Mouse (Mus musculus) hematopoietic stem cell, adult 5-6 weeks (primary cell): ENCODE data around the gene Bcl2l1. TPM values are rescaled to one million over a fixed set of nuclear protein-coding genes. Genes with fewer than 3 reads are reported as not detected.

ENCODE experiments used
- ATAC-seq, 2 experiments: fragments of 125-278 bp in 1 of 2; replicated peaks in 1 of 2; 2 replicates each; pipeline ENCODE4 v1.8.0; 2016 to 2017; ENCODE audit warnings: inconsistent platforms in 2 of 2, mild to moderate bottlenecking in 2 of 2, moderate number of reproducible peaks in 2 of 2, low read depth in 1 of 2, moderate TSS enrichment in 1 of 2; ENCODE audit not compliant: low FRiP score in 2 of 2, poor library complexity in 2 of 2, severe bottlenecking in 2 of 2, insufficient read depth in 1 of 2, low TSS enrichment in 1 of 2
- total RNA-seq: library from RNA; stranded (forward); fragments of 172-1452, 232-1000 nt; gene quantifications from 2 replicates; pipeline ENCODE4 v1.2.3, GENCODE M21; 2017

The Bcl2l1 gene
- total RNA-seq, 1 experiment from 2014 or later = 11.6 TPM

DNA sequence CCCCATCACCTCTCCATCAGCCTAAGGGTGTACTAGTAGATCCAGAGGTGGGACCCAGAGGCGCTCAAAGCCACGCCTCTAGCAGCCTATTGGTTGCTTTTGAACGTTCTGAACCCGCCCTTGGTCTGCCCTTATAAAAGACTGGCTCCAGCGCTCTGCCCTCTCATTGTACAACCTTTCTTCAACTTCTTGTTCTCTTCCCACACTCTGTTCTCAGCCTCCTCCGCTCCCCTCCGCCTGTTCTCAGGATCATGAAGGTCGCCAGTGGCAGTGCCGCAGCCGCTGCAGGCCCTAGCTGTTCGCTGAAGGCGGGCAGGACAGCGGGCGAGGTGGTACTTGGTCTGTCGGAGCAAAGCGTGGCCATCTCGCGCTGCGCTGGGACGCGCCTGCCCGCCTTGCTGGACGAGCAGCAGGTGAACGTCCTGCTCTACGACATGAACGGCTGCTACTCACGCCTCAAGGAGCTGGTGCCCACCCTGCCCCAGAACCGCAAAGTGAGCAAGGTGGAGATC, 95.4 kb downstream of the Bcl2l1 start, which contains the start of gene Id1:
Gene Id1 (plus strand): TSS at position 162 of the 512 bp plus-strand sequence.
- peak; percentile 70 to 80 for ATAC-seq

DNA sequence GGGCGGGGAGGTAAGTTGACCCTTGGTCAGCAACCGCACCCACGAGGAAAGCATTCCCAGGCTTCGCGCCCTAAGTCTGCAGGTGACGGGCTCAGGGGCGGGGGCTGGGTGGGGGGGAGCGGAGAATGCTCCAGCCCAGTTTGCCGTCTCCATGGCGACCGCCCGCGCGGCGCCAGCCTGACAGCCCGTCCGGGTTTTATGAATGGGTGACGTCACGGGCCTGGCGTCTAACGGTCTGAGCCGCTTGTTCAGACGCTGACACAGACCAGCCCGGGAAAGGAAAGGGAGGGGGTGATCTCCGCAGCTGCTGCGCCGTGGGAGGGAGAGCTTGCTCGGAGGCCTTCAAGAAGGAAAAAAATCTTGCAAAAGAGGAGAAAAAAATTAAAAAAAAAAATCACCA, 96.5 kb downstream of the Bcl2l1 start:
- peak; percentile 58 to 61 for ATAC-seq

DNA sequence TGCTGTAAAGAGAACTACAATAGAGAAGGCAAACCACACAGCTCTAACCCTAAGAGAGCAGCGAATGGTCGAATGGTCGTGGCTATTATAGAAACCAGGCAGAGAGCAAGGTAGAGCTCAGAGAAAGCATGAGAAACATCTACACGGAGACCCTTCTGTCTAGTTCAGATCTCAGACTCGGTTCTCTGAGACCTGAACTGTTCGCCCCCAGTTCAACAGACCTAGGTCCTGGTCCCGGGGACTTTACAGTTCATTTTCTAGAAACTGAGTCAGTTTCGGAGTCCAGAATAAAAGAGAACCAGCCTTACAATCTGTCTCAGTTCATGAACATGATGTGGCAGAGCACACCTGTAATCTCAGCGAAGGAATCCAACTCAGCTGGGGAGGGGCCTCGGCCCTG, 97.0 kb downstream of the Bcl2l1 start:
- ATAC-seq = no peak

DNA sequence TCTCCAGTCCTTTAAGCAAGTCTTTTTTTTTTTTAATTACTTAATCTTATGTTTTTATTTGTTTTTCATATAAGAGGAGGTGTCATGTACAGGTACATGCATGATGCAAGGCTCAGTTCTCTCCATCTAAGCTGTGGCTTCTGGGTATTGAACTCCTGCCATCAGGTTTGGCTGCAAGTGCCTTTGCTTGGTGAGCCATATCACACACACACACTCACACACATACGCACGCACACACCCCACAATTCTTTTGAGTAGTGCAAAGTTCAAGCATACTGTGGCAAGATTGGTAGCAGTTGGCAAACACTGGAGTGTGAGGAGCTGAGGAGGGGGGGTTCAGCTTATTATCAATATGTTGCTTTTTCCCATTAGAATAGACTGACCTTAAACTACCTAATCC, 98.3 kb downstream of the Bcl2l1 start:
- no peak for ATAC-seq

Other genes with a start within 250 kb of the Bcl2l1 start
- gene Defb45, start 232.3 kb downstream of the Bcl2l1 start, total RNA-seq = not detected in 2 replicates
- not detected in 2 replicates for gene Defb36, start 227.4 kb downstream of the Bcl2l1 start, total RNA-seq
- gene Defb25, start 208.7 kb downstream of the Bcl2l1 start, total RNA-seq = not detected in 2 replicates
- not detected in 2 replicates for gene Rem1, start 204.8 kb downstream of the Bcl2l1 start, total RNA-seq
- 104 and 106 TPM in 2 replicates for gene H13, start 162.3 kb downstream of the Bcl2l1 start, total RNA-seq
- 15.0 and 19.1 TPM in 2 replicates for gene Mcts2, start 144.7 kb downstream of the Bcl2l1 start, total RNA-seq
- gene Id1, start 95.5 kb downstream of the Bcl2l1 start, total RNA-seq = 5.8 and 9.6 TPM in 2 replicates
- gene Cox4i2, start 77.6 kb downstream of the Bcl2l1 start, total RNA-seq = 1.3 TPM in 1 of 2 replicates, not detected in the other
- gene Tpx2, start 16.2 kb upstream of the Bcl2l1 start, total RNA-seq = 68.1 and 113 TPM in 2 replicates
- gene Mylk2, start 79.6 kb upstream of the Bcl2l1 start, total RNA-seq = not detected in 2 replicates
- not detected in 2 replicates for gene Foxs1, start 101.5 kb upstream of the Bcl2l1 start, total RNA-seq
- gene Dusp15, start 120.0 kb upstream of the Bcl2l1 start, total RNA-seq = not detected in 2 replicates
- gene Ttll9, start 130.8 kb upstream of the Bcl2l1 start, total RNA-seq = not detected in 2 replicates
- gene Pdrg1, start 183.7 kb upstream of the Bcl2l1 start, total RNA-seq = 115 and 527 TPM in 2 replicates
- 0.50 TPM in 1 of 2 replicates, not detected in the other for gene Xkr7, start 200.1 kb upstream of the Bcl2l1 start, total RNA-seq
- 5.4 and 11.4 TPM in 2 replicates for gene Ccm2l, start 234.2 kb upstream of the Bcl2l1 start, total RNA-seq